Mouse (Mus musculus) liver, postnatal 0 days (tissue): ENCODE measurements at regions not wholly inside any gene's neighbourhood (a gene's known extent, or its start where the extent isn't known, plus 50 kb on each side); places are given as distances from the start of the nearest gene placed in this dataset.

ENCODE experiments used
- CTCF ChIP-seq: sonication (generic); IDR thresholded peaks from 2 replicates; pipeline ENCODE4 v1.5.1; 2016; ENCODE audit warnings: antibody characterized with exemption, low read depth
- EP300 ChIP-seq: IDR thresholded peaks from 2 replicates; pipeline ENCODE4 v1.6.1; 2016; ENCODE audit warnings: antibody characterized with exemption, low read depth, mild to moderate bottlenecking

DNA sequence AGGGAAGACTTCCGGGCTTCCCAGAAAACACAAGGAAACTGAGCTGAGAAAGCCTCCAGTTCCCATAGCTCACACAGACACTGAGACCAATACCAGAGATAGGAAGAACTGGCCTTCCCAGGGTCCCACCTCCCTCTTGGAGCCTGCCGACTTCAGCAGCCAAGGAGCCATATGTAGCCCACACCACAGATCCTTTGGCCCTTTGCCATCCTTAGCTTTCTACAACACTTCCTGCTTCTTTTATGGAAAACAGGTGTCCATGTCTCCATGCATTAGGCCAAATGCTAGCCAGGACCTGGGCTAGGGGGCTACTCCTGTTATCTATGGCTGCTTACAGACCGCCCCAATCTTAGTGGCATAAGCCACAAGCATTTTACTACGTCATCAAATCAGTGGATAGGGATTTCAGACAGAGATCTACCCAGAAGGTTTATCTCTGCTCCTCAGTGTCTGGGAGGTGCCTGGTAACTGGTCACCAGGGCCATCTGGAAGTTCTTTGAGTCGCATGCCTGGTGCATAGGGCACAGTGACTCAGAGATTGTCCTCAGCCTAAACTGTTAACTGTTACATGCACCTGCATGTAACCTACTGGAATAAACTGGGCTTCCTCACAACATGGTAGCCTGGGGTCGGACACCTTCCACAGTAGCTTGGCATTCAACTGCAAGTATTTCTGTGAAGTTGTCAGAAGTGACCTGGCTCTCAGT is 378.4 kb downstream of the H2al1j start:
- TF ChIP-seq CTCF (no peak), EP300 (no peak)
